Mouse (Mus musculus) heart, postnatal 14 days (tissue): ENCODE data around the gene Myo10. TPM values are rescaled to one million over a fixed set of nuclear protein-coding genes. Genes with fewer than 3 reads are reported as not detected.

Experiments
- DNase-seq, 2 experiments: peaks; one replicate each; pipeline ENCODE4 v3.0.0; 2021 to 2022
- intact Hi-C: fragments of 180-260 bp; cut with DNase I; formaldehyde crosslinking; loops from one replicate; pipeline ENCODE4 v1.15.1; 2025
- total RNA-seq, 2 experiments: library from RNA; stranded (reverse); gene quantifications; 2 replicates each; pipeline ENCODE4 v1.2.3; 2021

Gene Myo10
- total RNA-seq, 2 experiments from 2014 or later, result 64.7 to 66.9 TPM

DNA sequence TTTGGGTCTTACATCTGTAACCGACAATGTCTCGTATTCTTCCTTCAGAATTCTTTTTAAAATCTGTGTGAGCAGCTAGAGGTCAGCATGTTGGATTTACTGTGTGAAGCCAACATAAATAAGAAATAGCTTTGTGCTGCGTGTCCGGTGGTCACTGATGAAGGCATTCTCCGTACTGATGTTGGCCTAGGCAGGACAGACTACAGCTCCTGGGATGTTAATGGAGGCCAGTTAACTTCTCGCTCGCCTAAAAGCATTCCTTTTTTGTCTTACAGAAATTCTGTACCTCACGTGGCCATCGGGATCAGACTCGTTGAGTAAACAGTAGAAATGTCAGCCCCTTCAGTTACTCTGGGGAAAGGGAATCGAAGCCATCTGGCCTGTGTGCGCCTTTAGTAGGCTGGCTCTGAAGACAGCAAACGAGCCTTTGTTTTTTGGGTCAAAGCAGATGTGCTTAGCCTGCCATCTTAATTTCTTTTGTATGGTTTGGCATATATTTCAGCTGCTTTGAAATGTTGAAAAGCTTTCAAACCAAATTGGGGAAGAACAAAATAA is 60.7 kb downstream of the Myo10 start:
- DNase-seq, result no peak
- intact Hi-C loops, result no loop called here

DNA sequence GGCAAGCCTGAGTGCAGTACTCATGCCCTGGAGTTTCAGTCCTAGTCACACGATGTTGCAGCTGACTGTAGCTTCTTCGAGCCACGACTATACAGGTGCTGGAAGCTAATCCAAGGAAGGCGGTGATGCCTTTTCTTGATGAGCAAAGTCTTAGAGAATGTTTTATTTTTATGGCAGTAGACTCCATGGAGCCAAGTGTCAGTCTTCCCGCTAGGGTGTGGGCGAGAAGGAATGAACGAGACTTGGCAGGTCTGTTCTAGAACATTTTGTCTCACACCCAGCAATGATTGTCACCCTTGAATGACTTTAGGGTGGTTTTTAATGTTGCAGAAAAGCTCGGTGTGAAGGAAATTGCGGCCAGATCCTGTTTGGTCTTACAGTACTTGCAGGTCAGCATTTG is 62.9 kb downstream of the Myo10 start:
- intact Hi-C loops, result no loop called here

DNA sequence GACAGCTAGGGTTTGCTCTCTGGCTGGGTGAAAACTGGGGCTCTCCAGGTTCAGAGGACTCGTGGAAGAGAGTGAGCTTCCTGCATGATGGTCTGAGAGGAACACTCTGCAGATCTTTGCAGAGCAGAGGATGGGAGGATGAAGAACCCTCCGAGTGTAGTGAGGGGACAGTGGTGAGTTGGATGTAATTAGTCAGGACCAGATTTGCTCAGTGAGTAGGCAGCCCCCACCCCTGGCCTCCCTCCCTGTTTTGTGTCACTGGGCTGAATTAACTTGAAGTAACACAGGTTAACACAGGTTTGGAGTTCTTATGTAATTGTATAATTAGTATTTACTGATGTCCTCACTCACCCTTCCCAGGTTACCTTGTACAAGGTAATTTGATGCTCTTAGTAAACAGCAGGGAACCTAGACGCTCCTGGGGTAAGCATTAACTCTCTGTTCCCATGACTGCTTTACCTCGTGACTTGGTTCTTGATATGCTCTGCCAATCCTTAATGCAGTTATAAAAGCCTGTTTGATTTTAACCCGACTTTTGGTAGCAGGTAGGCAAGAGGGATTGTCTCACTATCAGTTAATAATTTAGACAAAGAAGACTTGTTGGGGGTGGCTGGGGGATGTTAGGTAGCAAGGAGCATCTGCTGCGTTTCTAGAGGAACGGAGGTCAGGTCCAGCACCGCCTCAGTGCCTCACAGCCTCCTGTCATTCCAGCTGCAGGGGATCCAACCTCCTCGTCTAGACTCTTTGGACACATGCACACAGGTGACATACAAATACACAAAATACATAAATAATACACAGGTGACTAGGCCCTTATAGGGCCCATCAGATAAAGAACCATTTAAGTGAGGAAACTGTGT is 66.3 kb downstream of the Myo10 start:
- no peak for DNase-seq
- intact Hi-C loops, result no loop called here

More for the DNA sequence above, 62.9 kb downstream of the Myo10 start:
- no peak for DNase-seq

- intact Hi-C loops, result no loop called here
- DNase-seq, result no peak
These were observed 67.2 kb downstream of the Myo10 start for GRCm38 (mm10) chr15:25689477-25689876.

GRCm38 (mm10) chr15:25690066-25690745 is 67.9 kb downstream of the Myo10 start:
- intact Hi-C loops, result no loop called here
- DNase-seq, result no peak

- DNase-seq, result no peak
- intact Hi-C loops, result no loop called here
These were observed 68.4 kb downstream of the Myo10 start for GRCm38 (mm10) chr15:25690746-25691105.

DNA sequence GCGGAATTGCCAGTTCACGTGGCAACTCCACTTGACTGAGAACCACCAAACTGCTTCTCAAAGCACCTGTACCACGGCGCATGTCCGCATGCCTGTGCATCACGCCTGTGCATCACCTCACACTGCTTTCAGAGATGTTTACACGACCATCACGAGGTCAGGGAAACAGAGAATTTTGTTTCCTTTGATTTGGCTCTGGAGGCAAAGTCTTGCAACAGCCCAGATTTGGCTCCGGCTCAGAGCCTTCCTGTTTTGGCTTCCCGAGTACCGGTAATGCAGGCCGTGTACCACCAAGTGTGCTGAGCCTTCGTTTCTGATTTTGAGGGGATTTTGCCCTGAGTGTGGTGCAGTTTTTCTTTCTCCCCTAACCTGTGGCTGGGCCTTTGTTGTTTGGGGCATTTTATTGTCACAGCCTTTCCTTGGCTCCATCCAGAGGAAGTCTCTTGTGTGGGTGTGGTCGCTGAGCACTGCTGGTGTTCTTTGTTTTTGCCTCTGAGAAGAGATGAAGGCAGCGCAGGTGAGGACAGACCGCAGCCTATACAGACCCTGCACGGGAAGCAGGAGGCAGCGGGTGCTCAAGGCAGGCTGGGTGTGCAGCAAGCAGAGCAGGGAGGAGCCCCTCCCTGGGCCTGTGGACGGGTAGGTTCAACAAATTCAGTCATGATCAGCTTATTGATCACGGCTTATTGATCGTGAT is 70.1 kb downstream of the Myo10 start:
- intact Hi-C loops, result no loop called here
- DNase-seq, result peak in 1 of 2 experiments; percentile 29

DNA sequence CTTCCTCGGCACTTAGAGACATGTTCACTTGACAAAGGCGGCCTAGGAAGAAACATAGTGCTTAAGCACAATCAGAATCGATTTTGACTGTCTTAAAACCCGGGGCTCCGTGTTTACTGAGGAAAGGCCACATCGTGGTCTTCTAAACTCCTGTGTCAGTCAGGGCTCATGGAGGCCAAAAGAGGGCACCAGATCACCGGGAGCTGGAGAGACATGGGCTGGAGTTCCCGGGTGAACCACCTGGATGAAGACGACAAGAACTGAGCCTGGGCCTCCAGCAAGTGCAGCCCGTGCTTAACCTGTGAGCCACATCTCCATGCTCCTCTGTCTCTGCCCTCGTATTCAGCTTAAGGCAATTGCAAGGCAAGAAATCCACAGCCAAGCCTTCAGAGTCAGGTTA is 71.4 kb downstream of the Myo10 start:
- no peak for DNase-seq
- intact Hi-C loops, result no loop called here

GRCm38 (mm10) chr15:25694749-25695148 is 72.4 kb downstream of the Myo10 start:
- intact Hi-C loops, result no loop called here
- DNase-seq, result no peak

GRCm38 (mm10) chr15:25695253-25695652 is 72.9 kb downstream of the Myo10 start:
- intact Hi-C loops, result no loop called here
- DNase-seq, result no peak

DNA sequence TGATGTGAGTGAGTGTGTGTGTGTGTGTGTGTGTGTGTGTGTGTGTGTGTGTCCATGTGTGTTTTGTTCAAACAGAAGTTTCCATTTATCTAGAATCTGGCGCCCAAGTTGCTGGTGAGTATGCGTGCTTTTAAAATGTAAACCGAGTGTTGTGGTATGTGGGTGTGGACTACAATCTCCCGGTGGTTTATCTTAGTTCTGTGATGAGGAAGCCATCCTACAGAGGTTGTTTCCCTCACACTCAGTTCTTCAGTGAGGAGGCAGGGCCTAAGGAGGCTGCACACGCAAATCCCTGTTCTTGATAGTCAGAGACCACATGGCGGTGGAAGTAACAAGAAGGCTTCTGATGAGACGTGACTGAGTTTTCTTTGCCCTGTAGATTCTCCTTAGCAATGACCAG is 73.6 kb downstream of the Myo10 start:
- intact Hi-C loops, result no loop called here
- no peak for DNase-seq

- no peak for DNase-seq
These were observed 74.3 kb downstream of the Myo10 start for GRCm38 (mm10) chr15:25696660-25697059.

DNA sequence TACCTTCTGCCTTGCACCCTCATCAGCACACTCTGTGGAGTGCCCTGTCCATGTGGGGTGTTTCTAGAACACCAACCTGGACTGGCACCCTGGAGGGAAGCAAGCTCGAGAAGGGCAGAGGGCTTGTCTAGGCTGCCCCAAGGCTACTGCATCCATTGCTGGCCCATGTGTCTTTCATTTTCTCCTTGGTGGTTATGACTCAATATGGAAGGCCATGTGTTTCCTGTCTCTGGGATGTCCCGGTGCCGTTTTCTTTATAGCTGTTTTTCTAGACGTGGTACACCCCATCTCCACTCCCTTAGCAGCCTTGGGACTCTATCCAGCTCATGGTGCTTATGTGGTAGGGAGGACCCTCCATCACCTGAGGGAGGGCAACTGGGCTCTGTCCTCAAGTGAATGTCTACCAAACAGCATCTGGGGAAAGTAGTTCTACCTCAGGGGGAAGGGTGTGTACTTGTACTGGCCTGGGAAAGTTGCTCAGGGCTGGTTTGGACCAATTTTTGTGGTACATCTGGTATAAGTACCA is 76.8 kb downstream of the Myo10 start:
- DNase-seq, result no peak
- intact Hi-C loops, result no loop called here

More at GRCm38 (mm10) chr15:25696660-25697059, 74.3 kb downstream of the Myo10 start:
- intact Hi-C loops, result no loop called here

GRCm38 (mm10) chr15:25702602-25703001 is 80.3 kb downstream of the Myo10 start:
- intact Hi-C loops, result no loop called here

GRCm38 (mm10) chr15:25704809-25705585 is 82.7 kb downstream of the Myo10 start:
- DNase-seq, result no peak
- intact Hi-C loops, result no loop called here

More at GRCm38 (mm10) chr15:25702602-25703001, 80.3 kb downstream of the Myo10 start:
- no peak for DNase-seq

DNA sequence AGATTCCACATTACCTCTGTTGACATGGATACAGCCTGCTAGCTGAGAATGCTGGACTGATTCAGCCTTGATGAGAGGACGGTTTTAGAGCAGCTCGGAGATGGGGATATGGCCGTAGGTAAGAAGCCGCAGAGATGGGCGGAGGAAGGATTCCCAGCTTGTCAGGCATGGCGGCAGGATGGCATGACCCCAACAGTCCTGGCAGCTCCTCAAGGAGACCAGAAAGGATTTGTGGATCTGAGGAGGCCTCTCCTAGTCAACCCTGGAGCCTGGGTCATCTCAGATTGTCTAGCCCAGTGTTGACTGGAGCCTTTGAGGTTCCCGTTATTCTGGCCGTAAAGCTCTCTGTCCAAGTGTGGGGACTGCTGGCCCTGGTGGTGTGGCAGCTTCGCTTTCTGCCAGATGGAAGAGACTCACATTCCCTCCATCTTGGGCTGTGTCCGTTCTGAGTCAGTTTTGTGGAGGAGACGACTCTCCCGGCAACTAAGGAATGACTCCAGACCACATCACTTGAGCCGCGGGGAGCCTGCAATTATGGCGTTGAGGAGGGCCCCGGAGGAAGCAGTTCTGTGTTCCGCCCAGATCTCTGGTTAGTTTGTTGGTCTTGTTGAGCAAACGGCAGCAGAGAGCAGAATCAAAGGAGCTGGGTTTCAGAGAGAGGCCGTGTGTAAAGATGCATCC is 84.7 kb downstream of the Myo10 start:
- intact Hi-C loops, result no loop called here
- DNase-seq, result no peak

DNA sequence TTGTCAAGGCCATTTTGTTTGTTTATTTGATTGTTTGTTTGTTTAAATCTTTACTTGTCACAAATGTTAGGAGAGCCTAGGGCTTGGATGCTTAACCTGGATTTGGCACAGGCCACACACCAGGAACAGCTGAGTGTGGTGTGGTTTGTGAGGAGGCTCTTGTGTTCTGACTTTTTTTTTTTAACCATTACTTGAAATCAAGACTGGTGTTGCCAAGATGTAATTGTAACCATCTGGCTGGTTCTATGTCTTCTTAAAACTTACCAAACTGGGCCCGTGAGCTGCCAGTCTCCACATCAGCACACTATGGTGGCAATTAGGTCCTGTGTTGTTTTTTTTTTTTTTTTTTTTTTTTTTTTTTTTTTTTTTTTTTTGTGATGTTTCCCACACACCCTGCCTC is 85.6 kb downstream of the Myo10 start:
- DNase-seq, result no peak
- intact Hi-C loops, result no loop called here

DNA sequence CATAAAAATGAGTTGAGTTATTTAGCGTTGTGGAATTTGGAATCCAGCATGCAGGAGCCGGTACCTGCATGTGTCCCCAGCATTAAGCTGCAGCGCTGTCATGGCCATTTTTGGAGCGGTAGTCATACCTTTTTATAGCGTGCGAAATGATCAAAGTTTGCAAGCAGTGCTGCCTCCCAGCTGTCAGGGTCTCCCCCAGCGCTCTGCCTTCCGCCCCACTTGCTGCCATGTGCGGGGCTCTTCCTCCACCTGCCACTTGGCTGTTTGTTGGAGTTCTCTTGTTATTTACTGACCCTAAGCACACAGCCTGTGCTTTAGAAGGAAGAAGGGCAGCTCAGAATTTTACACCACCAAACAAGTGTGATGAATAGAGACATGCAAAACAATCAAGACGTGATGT is 88.6 kb downstream of the Myo10 start:
- no peak for DNase-seq
- intact Hi-C loops, result loop anchor here (10.0 kb wide), 1 partner anchor 1116 kb away; no protein-coding TSS in a partner anchor

DNA sequence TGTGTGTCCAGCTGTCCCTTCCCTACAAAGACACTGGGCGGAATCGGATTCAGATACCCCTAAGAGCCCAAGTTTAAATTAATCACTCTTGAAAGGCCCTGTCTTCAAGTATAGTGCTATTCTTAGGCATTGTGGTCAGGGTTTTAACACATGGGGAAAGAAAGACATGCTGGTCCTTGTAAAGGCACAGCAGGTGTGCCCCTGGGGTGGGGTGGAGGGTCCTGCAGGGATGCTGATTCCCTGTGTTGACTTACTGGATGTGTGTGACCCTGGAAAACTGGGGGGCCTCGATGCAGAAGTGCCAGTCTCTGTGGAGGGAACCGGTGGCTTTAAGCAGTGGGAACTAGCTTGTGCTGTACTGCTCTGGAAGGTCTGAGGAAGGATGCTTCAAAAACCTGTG is 90.6 kb downstream of the Myo10 start:
- intact Hi-C loops, result loop anchor here (10.0 kb wide), 1 partner anchor 1118 kb away; no protein-coding TSS in a partner anchor

More for the DNA sequence above, 90.6 kb downstream of the Myo10 start:
- no peak for DNase-seq
